Mouse (Mus musculus): ENCODE data around the gene Zbtb20. TPM values are rescaled to one million over a fixed set of nuclear protein-coding genes. Genes with fewer than 3 reads are reported as not detected.

The Zbtb20 gene
- total and polyA plus RNA-seq, 3 experiments = 31.1 to 199 (median 161) TPM

DNA sequence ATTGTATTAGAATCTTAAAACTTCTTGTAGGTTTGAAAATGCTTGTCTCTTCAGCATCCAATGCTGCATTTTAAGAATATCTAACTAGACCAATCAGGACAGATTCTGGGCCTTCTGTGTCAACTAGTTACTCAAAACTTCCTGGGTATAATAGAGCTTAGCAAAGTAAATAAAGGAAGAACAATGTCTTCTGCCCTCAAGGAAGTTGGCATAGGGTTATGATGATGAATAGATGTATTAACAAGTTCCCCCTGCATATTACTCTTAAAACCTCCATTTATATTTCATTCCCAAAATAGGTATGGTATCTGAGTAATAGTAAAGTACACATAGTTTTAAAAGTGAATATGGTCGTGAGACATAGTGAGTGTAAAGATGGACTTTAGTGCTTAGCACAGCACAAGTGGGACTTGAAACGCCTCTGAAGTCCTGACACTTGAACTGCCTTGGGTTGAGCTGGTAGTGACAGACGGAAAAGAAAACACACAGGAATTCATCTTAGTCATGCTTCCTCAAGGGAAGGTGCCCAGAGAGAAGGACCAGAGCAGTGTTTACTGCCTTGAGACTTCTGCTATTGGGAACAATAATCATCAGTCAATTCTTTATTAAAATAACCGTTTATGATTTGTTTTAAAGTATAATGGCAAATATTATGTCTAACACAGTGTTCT is 341.8 kb downstream of the Zbtb20 start:
- H3K4me1 ChIP-seq (ENCODE audit: control insufficient read depth, insufficient read depth, low read length) = peaks cover 1% of the 10 kb centered on the region
- H3K79me2 ChIP-seq (replicated peaks; ENCODE audit: control insufficient read depth, insufficient read depth, low read length) = no peaks in the 10 kb centered on the region
- peaks cover 2% of the 10 kb centered on the region for H3K36me3 ChIP-seq (ENCODE audit: control insufficient read depth, insufficient read depth, low read length)
- no peak overlapping the region for H3K27ac ChIP-seq
- WGBS = 51% methylated on average over 4 of the region's 4 CpGs
- H3K4me3 ChIP-seq = no peak overlapping the region
- intact Hi-C loops (cut with DNase I) = no loop called here
- DNase-seq = no peak
- TF ChIP-seq EP300 (IDR thresholded peaks at IDR 0.05; ENCODE audit: insufficient read depth, low read depth, low read length) (no peak), POLR2A (IDR thresholded peaks at IDR 0.05; ENCODE audit: insufficient read depth, low read depth, low read length) (no peak)
- no peaks in the 10 kb centered on the region for H3K27me3 ChIP-seq (ENCODE audit: control insufficient read depth, insufficient read depth, low read length)
- no peak overlapping the region for H3K9ac ChIP-seq (ENCODE audit: low read depth, low read length)

DNA sequence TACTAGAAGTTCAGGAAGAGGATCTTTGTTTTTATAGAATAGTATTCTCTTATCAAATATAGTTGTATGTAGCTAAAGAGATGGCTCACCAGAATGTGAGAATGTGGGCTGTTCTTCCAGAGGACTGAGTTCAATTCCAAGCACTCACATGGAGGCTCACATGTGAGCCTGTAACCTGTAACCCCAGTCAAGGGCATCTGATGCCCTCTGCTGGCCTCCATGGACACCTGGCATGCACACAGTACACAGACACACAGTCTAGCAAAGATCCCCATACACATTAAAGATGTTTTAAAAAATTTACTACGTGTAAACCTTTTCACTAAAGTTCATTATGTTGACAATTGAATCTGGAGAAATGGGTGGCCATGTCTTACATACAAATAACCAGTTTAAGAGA is 343.7 kb downstream of the Zbtb20 start:
- Histone ChIP-seq H3K27ac (no peak overlapping the region), H3K9ac (ENCODE audit: low read depth, low read length) (no peak overlapping the region), H3K79me2 (replicated peaks; ENCODE audit: control insufficient read depth, insufficient read depth, low read length) (no peaks in the 10 kb centered on the region), H3K36me3 (ENCODE audit: control insufficient read depth, insufficient read depth, low read length) (peaks cover 2% of the 10 kb centered on the region), H3K4me1 (ENCODE audit: control insufficient read depth, insufficient read depth, low read length) (peaks cover 1% of the 10 kb centered on the region), H3K4me3 (no peak overlapping the region), H3K27me3 (ENCODE audit: control insufficient read depth, insufficient read depth, low read length) (no peaks in the 10 kb centered on the region)
- 95% methylated on average over 1 of the region's 1 CpGs for WGBS
- TF ChIP-seq CTCF (IDR thresholded peaks at IDR 0.05) (peak; percentile 28), EP300 (IDR thresholded peaks at IDR 0.05; ENCODE audit: insufficient read depth, low read depth, low read length) (no peak), POLR2A (IDR thresholded peaks at IDR 0.05; ENCODE audit: insufficient read depth, low read depth, low read length) (no peak)
- no peak for DNase-seq
- intact Hi-C loops (cut with DNase I) = no loop called here

DNA sequence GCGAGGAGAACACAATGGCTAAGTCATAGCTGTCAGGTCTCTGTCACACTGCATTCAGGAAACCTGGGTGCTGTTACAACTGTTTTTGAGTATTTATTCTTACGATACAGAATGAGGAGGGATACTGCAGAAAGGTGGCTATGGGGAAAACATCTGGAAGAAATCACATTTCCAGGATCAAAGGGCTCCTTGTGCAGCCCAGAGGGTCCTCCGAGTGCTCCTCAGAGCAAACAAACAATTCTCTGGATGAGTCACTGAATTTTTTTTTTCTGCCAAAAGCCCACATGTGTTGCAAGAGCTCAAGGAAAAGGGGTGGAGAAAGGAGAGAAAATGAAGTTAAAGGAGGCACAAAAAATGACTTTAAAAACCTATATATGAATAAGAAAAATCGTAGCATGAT is 345.6 kb downstream of the Zbtb20 start:
- TF ChIP-seq CTCF (IDR thresholded peaks at IDR 0.05) = no peak
- TF ChIP-seq EP300 (IDR thresholded peaks at IDR 0.05; ENCODE audit: insufficient read depth, low read depth, low read length) = no peak
- no peak for TF ChIP-seq POLR2A (IDR thresholded peaks at IDR 0.05; ENCODE audit: insufficient read depth, low read depth, low read length)
- 55% methylated on average over 4 of the region's 4 CpGs for WGBS
- Histone ChIP-seq H3K4me1 (ENCODE audit: control insufficient read depth, insufficient read depth, low read length) (peaks cover 1% of the 10 kb centered on the region), H3K79me2 (replicated peaks; ENCODE audit: control insufficient read depth, insufficient read depth, low read length) (no peaks in the 10 kb centered on the region), H3K36me3 (ENCODE audit: control insufficient read depth, insufficient read depth, low read length) (no peaks in the 10 kb centered on the region), H3K27ac (no peak overlapping the region), H3K27me3 (ENCODE audit: control insufficient read depth, insufficient read depth, low read length) (no peaks in the 10 kb centered on the region), H3K9ac (ENCODE audit: low read depth, low read length) (no peak overlapping the region), H3K4me3 (no peak overlapping the region)
- DNase-seq = no peak
- intact Hi-C loops (cut with DNase I) = no loop called here

DNA sequence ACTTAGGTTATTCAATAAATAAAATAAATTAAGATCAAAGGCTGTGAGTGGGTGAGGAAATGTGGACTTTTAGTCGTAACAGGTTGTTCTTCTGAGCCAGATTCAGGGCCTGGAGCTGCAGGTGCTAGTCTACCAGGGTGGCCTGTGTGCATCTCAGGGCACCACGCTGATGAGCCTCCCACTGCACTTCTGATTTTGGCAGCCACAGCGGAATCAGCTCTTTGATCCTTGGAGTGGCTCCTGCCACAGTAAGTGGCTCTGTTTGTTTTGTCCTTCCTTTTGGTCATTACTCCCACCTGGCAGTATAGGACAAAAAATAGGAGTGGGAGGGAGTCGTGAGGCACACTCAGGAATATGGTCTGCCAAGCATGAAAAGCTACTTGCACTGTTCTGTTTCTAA is 354.6 kb downstream of the Zbtb20 start:
- no peak overlapping the region for H3K9ac ChIP-seq (ENCODE audit: low read depth, low read length)
- no peak overlapping the region for H3K4me3 ChIP-seq
- 71% methylated on average over 4 of the region's 4 CpGs for WGBS

DNA sequence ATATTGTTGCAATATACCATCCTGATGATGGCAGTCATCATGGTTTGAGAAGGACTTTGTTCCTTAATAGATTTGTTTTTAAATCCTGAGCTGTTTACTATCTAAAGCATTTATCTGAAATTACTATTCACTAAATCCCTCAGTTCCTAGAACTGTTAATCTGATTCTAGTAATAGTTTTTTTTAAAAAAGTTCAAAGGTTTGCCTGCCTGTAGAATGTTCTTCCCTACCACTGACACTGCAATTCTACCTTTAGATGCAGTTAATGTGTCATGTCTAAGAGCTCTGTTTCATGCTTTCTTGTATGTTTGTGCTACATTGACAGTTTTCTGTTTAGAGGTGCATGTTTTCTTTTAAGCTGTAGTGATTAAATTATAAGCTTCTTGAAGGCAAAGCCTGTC is 358.6 kb downstream of the Zbtb20 start:
- Histone ChIP-seq H3K27me3 (ENCODE audit: control insufficient read depth, insufficient read depth, low read length) (no peaks in the 10 kb centered on the region), H3K79me2 (replicated peaks; ENCODE audit: control insufficient read depth, insufficient read depth, low read length) (0 out of 2 replicates have a peak, but pooled peaks cover 2% of the 10 kb centered on the region), H3K27ac (no peak overlapping the region), H3K36me3 (ENCODE audit: control insufficient read depth, insufficient read depth, low read length) (no peaks in the 10 kb centered on the region), H3K4me1 (ENCODE audit: control insufficient read depth, insufficient read depth, low read length) (peaks cover 2% of the 10 kb centered on the region; the same call in 1 of the 2 replicates), H3K9ac (ENCODE audit: low read depth, low read length) (no peak overlapping the region), H3K4me3 (no peak overlapping the region)
- TF ChIP-seq CTCF (IDR thresholded peaks at IDR 0.05) (no peak), POLR2A (IDR thresholded peaks at IDR 0.05; ENCODE audit: insufficient read depth, low read depth, low read length) (no peak), EP300 (IDR thresholded peaks at IDR 0.05; ENCODE audit: insufficient read depth, low read depth, low read length) (no peak)
- intact Hi-C loops (cut with DNase I) = no loop called here
- DNase-seq = no peak

More for the DNA sequence above, 354.6 kb downstream of the Zbtb20 start:
- TF ChIP-seq CTCF (IDR thresholded peaks at IDR 0.05) = no peak
- TF ChIP-seq EP300 (IDR thresholded peaks at IDR 0.05; ENCODE audit: insufficient read depth, low read depth, low read length) = no peak
- TF ChIP-seq POLR2A (IDR thresholded peaks at IDR 0.05; ENCODE audit: insufficient read depth, low read depth, low read length) = no peak
- Histone ChIP-seq H3K79me2 (replicated peaks; ENCODE audit: control insufficient read depth, insufficient read depth, low read length) (0 out of 2 replicates have a peak, but pooled peaks cover 2% of the 10 kb centered on the region), H3K27ac (no peak overlapping the region), H3K4me1 (ENCODE audit: control insufficient read depth, insufficient read depth, low read length) (peaks cover 2% of the 10 kb centered on the region; the same call in 1 of the 2 replicates), H3K27me3 (ENCODE audit: control insufficient read depth, insufficient read depth, low read length) (no peaks in the 10 kb centered on the region), H3K36me3 (ENCODE audit: control insufficient read depth, insufficient read depth, low read length) (no peaks in the 10 kb centered on the region)
- DNase-seq = no peak
- intact Hi-C loops (cut with DNase I) = no loop called here

DNA sequence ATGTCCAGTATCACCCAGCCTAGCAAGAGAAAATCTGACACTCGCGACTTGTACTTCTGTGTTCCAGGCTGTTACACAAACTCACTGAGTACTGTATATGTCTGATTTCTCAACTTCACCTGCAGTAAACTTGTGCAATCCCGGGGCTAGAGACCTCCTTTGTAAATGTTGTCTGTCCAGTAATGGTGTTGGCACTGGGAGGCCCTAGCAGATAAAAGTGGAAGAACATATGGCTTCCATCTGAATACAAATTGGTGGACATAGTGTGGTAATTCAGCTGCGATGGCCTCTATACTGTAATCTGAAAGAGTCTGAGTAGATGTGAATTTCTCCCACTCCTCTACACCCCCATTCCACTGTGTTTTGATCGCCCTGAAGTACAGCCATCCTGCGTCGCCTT is 359.6 kb downstream of the Zbtb20 start:
- Histone ChIP-seq H3K4me1 (ENCODE audit: control insufficient read depth, insufficient read depth, low read length) (peaks cover 2% of the 10 kb centered on the region; the same call in 1 of the 2 replicates), H3K79me2 (replicated peaks; ENCODE audit: control insufficient read depth, insufficient read depth, low read length) (0 out of 2 replicates have a peak, but pooled peaks cover 2% of the 10 kb centered on the region), H3K4me3 (no peak overlapping the region; the same call in 1 of the 2 replicates), H3K27ac (peak overlapping the region; percentile 34), H3K9ac (ENCODE audit: low read depth, low read length) (no peak overlapping the region), H3K36me3 (ENCODE audit: control insufficient read depth, insufficient read depth, low read length) (no peaks in the 10 kb centered on the region), H3K27me3 (ENCODE audit: control insufficient read depth, insufficient read depth, low read length) (no peaks in the 10 kb centered on the region)
- 74% methylated on average over 7 of the region's 7 CpGs for WGBS
- DNase-seq = no peak
- intact Hi-C loops (cut with DNase I) = no loop called here
- TF ChIP-seq CTCF (IDR thresholded peaks at IDR 0.05) (no peak), EP300 (IDR thresholded peaks at IDR 0.05; ENCODE audit: insufficient read depth, low read depth, low read length) (no peak), POLR2A (IDR thresholded peaks at IDR 0.05; ENCODE audit: insufficient read depth, low read depth, low read length) (no peak)

Measured in heart, adult 2 months (tissue).